Comparison of ENCODE assay signal across 10 mouse cellular contexts in genomic region chr14:71670435-71670834, GRCm38 (mm10).
A peak's percentile ranks its signal among the peaks of the same experiment; 100 is the strongest.
DNase-seq lines count a peak whose midpoint lies in the region; ATAC-seq and TF ChIP-seq lines count a peak whose summit lies in the region.
"Had no signal": no experiment of that assay in that cellular context is flagged by ENCODE, and none has a peak within 500 bp of the region (broad histone marks: within the 10 kb centered on the region; RNA-seq: fewer than 3 reads in every experiment).

No protein-coding gene starts in this region.

- no peak for TF ChIP-seq POLR2A in brain, embryonic 14.5 days (IDR thresholded peaks at IDR 0.05; ENCODE audit: borderline replicate concordance, extremely low read depth, insufficient read depth, insufficient read length, poor library complexity, severe bottlenecking)

- intact Hi-C loops in heart, postnatal 36 days (cut with DNase I): loop anchor here (1.0 to 10.0 kb wide), 6 partner anchors 194 to 890 kb away; no protein-coding TSS in a partner anchor

- ATAC-seq in forebrain, postnatal 0 days: peak; percentile 73
- peak; percentile 83; the same call in 1 of the 2 replicates for ATAC-seq in lung, embryonic 15.5 days (ENCODE audit: borderline replicate concordance, extremely low read depth, low FRiP score, low TSS enrichment)
- ATAC-seq in megakaryocyte, adult 5-6 weeks (ENCODE audit: poor library complexity, severe bottlenecking): no peak

- DNase-seq in MN1 (ENCODE audit: low spot score): peak; percentile 62
- DNase-seq in brain, embryonic 14.5 days (ENCODE audit: low read depth): peak; percentile 71
- peak; percentile 38 for DNase-seq in forebrain, postnatal 0 days
- peak; percentile 43 to 61 for DNase-seq in heart, postnatal 36 days
- peak in 1 of 2 experiments; percentile 36 for DNase-seq in layer of hippocampus, adult 2 months (ENCODE audit: low spot score in 2 of 2)
- peak; percentile 18 for DNase-seq in retina, adult 2 months (ENCODE audit: low read depth, low spot score)

- H3K9ac ChIP-seq in forebrain, postnatal 0 days: no peak overlapping the region
- no peak overlapping the region for H3K9ac ChIP-seq in lung, embryonic 15.5 days
- H3K9ac ChIP-seq: stomach, embryonic 15.5 days had no signal

- H3K36me3 ChIP-seq in forebrain, postnatal 0 days (ENCODE audit: insufficient read depth): no peaks in the 10 kb centered on the region
- H3K36me3 ChIP-seq in lung, embryonic 15.5 days: no peaks in the 10 kb centered on the region
- H3K36me3 ChIP-seq: stomach, embryonic 15.5 days had no signal

- no peak overlapping the region for H3K27ac ChIP-seq in forebrain, postnatal 0 days (ENCODE audit: low read depth, low read length)
- H3K27ac ChIP-seq in layer of hippocampus, adult 2 months: no peak overlapping the region
- no peak overlapping the region for H3K27ac ChIP-seq in lung, embryonic 15.5 days
- H3K27ac ChIP-seq: stomach, embryonic 15.5 days had no signal

- no peaks in the 10 kb centered on the region for H3K27me3 ChIP-seq in forebrain, postnatal 0 days (ENCODE audit: insufficient read depth, low read length)
- H3K27me3 ChIP-seq in lung, embryonic 15.5 days: no peaks in the 10 kb centered on the region
- H3K27me3 ChIP-seq: stomach, embryonic 15.5 days had no signal

- H3K9me3 ChIP-seq in forebrain, postnatal 0 days (ENCODE audit: low read length): no peaks in the 10 kb centered on the region
- no peaks in the 10 kb centered on the region for H3K9me3 ChIP-seq in lung, embryonic 15.5 days
- H3K9me3 ChIP-seq: stomach, embryonic 15.5 days had no signal

- H3K4me1 ChIP-seq in forebrain, postnatal 0 days (ENCODE audit: insufficient read depth): no peaks in the 10 kb centered on the region; the same call in 1 of the 2 replicates
- H3K4me1 ChIP-seq in lung, embryonic 15.5 days: no peaks in the 10 kb centered on the region
- H3K4me1 ChIP-seq: stomach, embryonic 15.5 days had no signal

- WGBS in forebrain, postnatal 0 days: 0% methylated on average over 1 of the region's 1 CpGs
- 8% methylated on average over 1 of the region's 1 CpGs for WGBS in lung, embryonic 15.5 days

- peak; percentile 76 for TF ChIP-seq CTCF in brain, embryonic 14.5 days (IDR thresholded peaks at IDR 0.05; ENCODE audit: borderline replicate concordance, extremely low read depth, insufficient read depth, insufficient read length)
- TF ChIP-seq CTCF in forebrain, postnatal 0 days (IDR thresholded peaks at IDR 0.05; ENCODE audit: low read depth): peak; percentile 72
- TF ChIP-seq CTCF in layer of hippocampus, adult 2 months (conservative IDR thresholded peaks at IDR 0.05): peak; percentile 78

- no peak overlapping the region for H3K4me2 ChIP-seq in forebrain, postnatal 0 days (ENCODE audit: low read depth)
- no peak overlapping the region for H3K4me2 ChIP-seq in lung, embryonic 15.5 days
- H3K4me2 ChIP-seq: stomach, embryonic 15.5 days had no signal

- H3K4me3 ChIP-seq in forebrain, postnatal 0 days (ENCODE audit: low read depth, low read length): no peak overlapping the region
- no peak overlapping the region for H3K4me3 ChIP-seq in layer of hippocampus, adult 2 months
- no peak overlapping the region for H3K4me3 ChIP-seq in lung, embryonic 15.5 days
- H3K4me3 ChIP-seq: erythroblast, embryonic 14.5 days; stomach, embryonic 15.5 days had no signal
